Mouse (Mus musculus) Patski (cell line): Measurements from ENCODE around the gene Pla2g4e. TPM values are rescaled to one million over a fixed set of nuclear protein-coding genes. Genes with fewer than 3 reads are reported as not detected.

Experiments used
- ATAC-seq: fragments of 100-300 bp; one replicate; pipeline ENCODE4 v1.8.0; 2021
- CTCF ChIA-PET: fragments of 350-600 bp; sonication (Branson Sonifier 250); formaldehyde crosslinking; loops from one replicate; lab custom pipeline; 2022; ENCODE audit warnings: inconsistent platforms; lab: Charles Lee
- POLR2A ChIA-PET: fragments of 350-600 bp; sonication (Branson Sonifier 250); formaldehyde crosslinking; loops from one replicate; lab custom pipeline; 2022; ENCODE audit warnings: antibody characterized with exemption, inconsistent platforms; lab: Charles Lee
- DNase-seq: peaks from one replicate; pipeline ENCODE4 v3.0.0-alpha.2; 2011; ENCODE audit warnings: low read depth, low spot score
- H3K27me3 ChIP-seq: fragments of 371-371 bp; one replicate; pipeline ENCODE4 v1.5.1; 2021
- CTCF ChIP-seq: fragments of 100-300 bp; IDR thresholded peaks from one replicate; pipeline ENCODE4 v1.5.1; 2021
- in situ Hi-C: fragments of 300-500 bp; cut with MboI; formaldehyde crosslinking; loops from 3 replicates; pipeline ENCODE4 v1.11.1; 2018; ENCODE audit warnings: low pct_unique_long_range_greater_than_20kb, mixed read lengths
- polyA plus RNA-seq: library from polyadenylated mRNA; unstranded; gene quantifications from one replicate; pipeline ENCODE4 v1.2.3, GENCODE M21; 2021

Pla2g4e gene
- polyA plus RNA-seq, 1 experiment from 2014 or later, result 0.01 TPM

DNA sequence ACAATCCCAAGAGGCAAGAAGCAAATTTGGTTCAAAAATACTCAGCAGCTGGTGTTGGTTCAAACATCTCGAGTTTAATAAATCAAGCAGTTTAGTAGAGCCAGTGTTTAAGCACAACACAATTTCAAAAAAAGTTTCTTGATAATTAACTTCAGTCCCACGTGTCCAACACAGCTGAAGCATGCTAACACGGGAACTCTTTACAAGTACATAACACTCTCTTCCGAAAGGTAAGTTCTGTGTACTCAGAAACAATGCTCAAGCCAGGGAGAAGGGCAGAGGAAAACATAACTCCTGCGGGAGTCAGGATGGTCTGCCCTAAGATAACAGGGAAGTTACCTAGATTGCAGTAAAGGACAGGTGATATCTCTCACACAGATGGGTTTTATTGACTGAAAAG, 102.8 kb downstream of the Pla2g4e start:
- POLR2A ChIA-PET, result no interaction called here
- in situ Hi-C loops, result no loop called here
- CTCF ChIA-PET, result no interaction called here
- DNase-seq (no peak), ATAC-seq (no peak)
- H3K27me3 ChIP-seq, result no peaks in the 10 kb centered on the region
- TF ChIP-seq CTCF, result no peak

DNA sequence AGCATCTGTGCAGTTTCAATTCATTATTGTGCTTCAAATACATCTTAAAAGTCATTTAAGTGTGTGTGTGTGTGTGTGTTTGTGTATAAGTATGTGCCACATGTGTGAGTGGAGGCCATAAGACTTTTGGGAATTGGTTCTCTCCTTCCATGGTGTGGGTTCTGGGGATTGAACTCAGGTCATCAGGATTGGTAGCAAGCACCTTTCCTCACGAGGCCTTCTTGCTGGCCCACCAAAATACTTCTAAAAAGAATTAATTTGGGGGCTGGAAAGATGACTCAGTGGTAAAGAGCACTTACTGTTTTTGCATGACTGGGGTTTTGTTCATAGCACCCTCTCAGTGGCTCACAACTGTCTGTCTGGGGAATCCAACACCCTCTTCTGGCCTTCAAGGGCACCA, 103.5 kb downstream of the Pla2g4e start:
- in situ Hi-C loops, result no loop called here
- CTCF ChIA-PET, result no interaction called here
- H3K27me3 ChIP-seq, result no peaks in the 10 kb centered on the region
- POLR2A ChIA-PET, result interaction anchor here (1.0 kb wide), 1 partner anchor 12 kb away, joined by 3 read pairs; the partner anchor contains the start of gene Ehd4
- no peak for TF ChIP-seq CTCF
- ATAC-seq (no peak), DNase-seq (no peak)

DNA sequence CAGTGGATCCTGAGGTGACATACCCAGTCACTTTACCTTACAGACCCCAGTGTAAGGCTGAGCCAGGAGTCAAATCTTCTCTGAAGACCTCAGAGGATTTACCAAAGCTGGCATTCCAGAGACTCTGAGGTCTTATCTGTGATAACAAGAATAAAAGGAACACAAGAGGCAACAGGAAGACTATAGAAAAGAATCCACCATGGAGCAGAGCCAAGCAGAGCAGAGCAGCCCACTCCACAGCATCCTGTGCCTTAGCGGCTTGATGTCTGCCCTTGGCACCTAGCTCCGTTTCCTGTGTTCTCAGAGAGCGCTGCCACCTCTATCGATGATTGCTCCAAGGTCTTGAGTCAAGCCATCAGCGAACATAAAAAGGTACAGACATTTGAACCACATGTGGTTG, 104.8 kb downstream of the Pla2g4e start:
- CTCF ChIA-PET, result no interaction called here
- ATAC-seq, result no peak
- POLR2A ChIA-PET, result no interaction called here
- TF ChIP-seq CTCF, result no peak
- in situ Hi-C loops, result no loop called here
- H3K27me3 ChIP-seq, result no peaks in the 10 kb centered on the region
- no peak for DNase-seq

DNA sequence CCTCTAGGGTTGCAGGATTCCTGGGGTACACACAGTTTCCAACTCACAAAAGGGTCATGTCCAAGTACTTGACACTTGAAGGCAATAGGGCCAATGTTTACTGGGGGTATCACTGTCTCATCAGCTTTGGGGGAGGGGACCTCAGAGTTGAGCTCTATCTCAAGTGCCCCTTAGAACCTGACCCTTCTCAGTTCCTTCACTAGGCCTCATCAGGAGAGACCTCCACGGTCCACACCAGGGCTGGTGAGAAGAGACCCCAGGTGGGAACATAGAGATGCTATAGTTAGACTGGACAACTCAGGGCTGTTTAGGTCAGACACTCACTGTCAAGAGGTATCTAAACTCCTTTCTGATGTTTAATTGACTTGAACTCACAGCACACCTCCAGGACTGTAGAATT, 106.0 kb downstream of the Pla2g4e start:
- no peaks in the 10 kb centered on the region for H3K27me3 ChIP-seq
- TF ChIP-seq CTCF, result no peak
- ChIA-PET CTCF (interaction anchor here (1.3 kb wide), 1 partner anchor 10 kb away, joined by 3 read pairs; no protein-coding TSS in a partner anchor), POLR2A (no interaction called here)
- ATAC-seq (no peak), DNase-seq (no peak)
- in situ Hi-C loops, result no loop called here

DNA sequence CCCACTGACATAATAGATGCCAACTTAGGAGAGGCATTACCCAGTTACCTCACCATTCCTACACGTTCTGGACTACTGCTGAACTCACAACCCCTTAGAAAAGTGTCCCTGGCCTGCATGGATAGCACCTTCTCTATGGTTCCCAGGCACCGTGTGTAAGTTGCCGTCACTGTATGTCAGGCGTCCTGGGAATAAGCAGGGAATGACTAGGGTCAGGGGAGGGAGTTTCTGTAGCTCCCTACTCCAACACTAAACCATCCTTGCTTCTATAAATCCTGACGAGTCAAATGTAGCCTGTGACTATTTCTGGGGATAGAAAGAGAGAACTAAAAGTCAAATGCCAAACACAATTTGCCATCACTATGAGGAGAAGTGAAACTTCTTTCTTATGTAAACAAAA, 107.9 kb downstream of the Pla2g4e start:
- POLR2A ChIA-PET, result no interaction called here

DNA sequence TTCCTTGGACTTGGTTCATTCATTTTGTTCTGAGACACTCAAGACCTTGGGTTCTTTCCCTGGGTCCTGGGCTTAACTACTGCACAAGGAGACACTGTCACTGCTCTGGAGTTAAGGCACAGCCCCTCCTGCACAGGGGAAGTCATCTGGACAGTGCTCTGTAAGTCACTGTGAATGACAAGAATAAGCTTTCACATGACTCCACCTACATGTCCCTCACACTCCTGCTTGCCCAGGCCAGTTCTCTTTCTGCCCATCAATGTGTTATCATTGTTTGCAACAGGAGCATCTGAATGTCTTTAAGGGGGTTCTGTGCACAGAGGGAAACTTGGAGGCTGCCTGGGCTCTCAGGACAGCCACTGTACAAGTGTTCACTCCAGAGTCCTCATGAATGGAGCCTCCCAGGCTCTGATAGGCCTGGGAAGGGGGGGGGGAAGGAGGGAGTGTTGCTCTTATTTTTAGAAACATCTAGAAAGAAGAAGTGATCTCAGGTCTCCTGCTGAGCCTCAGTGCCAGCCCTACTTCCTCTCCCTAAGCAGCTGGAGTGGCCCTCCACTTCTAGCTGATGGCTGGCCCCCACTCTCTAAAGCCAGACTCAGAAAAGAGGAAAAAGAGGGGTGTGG, 110.6 kb downstream of the Pla2g4e start:
- in situ Hi-C loops, result no loop called here
- ATAC-seq (no peak), DNase-seq (no peak)
- POLR2A ChIA-PET, result no interaction called here
- H3K27me3 ChIP-seq, result no peaks in the 10 kb centered on the region
- CTCF ChIA-PET, result no interaction called here
- no peak for TF ChIP-seq CTCF

More for the DNA sequence above, 107.9 kb downstream of the Pla2g4e start:
- in situ Hi-C loops, result no loop called here
- no peak for ATAC-seq
- DNase-seq, result no peak
- CTCF ChIA-PET, result interaction anchor here (1.7 kb wide), 1 partner anchor 38 kb away, joined by 5 read pairs; no protein-coding TSS in a partner anchor
- TF ChIP-seq CTCF, result no peak
- H3K27me3 ChIP-seq, result no peaks in the 10 kb centered on the region

DNA sequence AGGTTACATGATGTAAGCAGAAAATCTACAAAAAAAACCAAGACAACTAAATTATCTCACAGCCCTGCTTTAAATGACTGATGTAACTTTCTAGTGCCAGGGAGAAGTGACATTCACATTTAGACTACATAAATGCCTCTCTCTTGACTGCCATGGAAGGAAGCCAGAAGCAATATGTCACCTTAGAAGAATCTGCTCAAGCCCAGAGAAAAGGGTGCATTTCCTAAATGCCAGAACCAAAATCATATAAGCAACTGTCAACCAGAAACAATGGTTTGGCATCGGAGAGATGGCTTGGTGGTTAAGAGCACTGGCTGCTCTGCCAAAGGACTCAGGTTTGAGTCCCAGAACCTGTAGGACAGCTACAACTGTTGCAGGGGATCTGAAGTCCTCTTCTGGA, 113.3 kb downstream of the Pla2g4e start:
- no peak for DNase-seq
- in situ Hi-C loops, result no loop called here
- ATAC-seq, result no peak
- POLR2A ChIA-PET, result no interaction called here
- CTCF ChIA-PET, result no interaction called here
- no peaks in the 10 kb centered on the region for H3K27me3 ChIP-seq
- TF ChIP-seq CTCF, result no peak

DNA sequence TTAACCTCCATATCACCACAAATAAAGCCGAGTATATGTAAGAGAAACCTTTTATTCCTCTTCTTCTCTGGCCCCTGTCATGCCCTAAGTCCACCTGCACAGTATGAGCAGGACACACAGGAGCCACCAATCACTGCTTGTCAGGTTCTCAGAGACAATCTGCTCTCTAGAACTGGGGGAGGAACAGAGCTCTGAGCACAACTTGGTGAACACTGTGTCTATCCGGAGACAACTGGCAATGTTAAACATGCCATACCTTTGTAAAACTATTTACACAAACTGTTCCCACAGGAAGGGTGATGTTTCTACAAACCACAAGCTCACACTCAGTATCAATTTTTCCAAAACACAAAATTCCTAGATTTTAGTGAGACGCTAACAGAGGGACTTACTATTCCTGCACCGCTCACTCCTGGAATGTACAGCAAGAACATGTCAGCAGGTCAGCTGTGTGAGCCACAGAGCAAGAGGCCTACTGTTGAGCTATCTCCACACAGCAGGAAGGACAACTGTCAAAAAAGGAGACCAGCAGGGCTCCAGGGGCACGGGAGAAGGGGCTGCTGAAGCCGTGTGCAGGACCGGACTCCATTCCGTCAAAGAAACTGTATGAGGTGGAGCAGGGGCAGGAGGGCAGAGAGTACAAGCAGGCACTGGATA, 115.8 kb downstream of the Pla2g4e start:
- ChIA-PET CTCF (interaction anchor here (0.9 to 3.2 kb wide), 4 partner anchors 10 to 47 kb away, joined by 3 to 11 read pairs (median 3); no protein-coding TSS in a partner anchor), POLR2A (interaction anchor here (0.9 to 1.1 kb wide), 2 partner anchors 15 to 25 kb away, joined by 3 to 4 read pairs; partner anchors contain the start of gene Ehd4)
- no peaks in the 10 kb centered on the region for H3K27me3 ChIP-seq
- no peak for TF ChIP-seq CTCF
- DNase-seq, result no peak
- in situ Hi-C loops, result no loop called here
- no peak for ATAC-seq

DNA sequence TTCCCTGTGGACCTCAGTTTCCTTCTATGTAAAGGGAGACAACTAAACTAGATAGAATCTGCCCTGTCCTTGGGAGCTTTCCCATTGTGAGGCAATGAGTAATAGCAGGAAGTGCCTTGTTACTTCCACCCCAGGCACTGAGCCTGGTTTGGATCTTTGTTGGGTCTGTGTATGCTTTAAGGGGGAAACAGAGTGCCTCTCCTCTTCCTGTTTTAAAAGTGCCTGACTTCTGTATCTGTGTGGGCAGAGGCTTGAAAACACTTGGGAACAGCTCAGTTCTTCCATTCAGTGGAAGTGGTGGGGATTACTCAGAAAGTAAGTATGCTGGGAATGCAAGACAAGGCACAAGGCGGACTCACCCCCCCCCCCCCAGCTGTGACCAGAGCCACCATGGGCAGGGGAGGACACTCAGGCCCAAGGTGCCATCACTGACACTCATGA, 116.5 kb downstream of the Pla2g4e start:
- no peak for TF ChIP-seq CTCF
- ChIA-PET POLR2A (interaction anchor here (1.1 to 1.3 kb wide), 2 partner anchors 26 to 35 kb away, joined by 3 read pairs; partner anchors contain the start of gene Ehd4), CTCF (interaction anchor here (1.0 to 3.2 kb wide), 5 partner anchors 14 to 46 kb away, joined by 3 to 11 read pairs (median 4); no protein-coding TSS in a partner anchor)
- DNase-seq, result no peak
- in situ Hi-C loops, result no loop called here
- no peaks in the 10 kb centered on the region for H3K27me3 ChIP-seq
- ATAC-seq, result peak; percentile 46

DNA sequence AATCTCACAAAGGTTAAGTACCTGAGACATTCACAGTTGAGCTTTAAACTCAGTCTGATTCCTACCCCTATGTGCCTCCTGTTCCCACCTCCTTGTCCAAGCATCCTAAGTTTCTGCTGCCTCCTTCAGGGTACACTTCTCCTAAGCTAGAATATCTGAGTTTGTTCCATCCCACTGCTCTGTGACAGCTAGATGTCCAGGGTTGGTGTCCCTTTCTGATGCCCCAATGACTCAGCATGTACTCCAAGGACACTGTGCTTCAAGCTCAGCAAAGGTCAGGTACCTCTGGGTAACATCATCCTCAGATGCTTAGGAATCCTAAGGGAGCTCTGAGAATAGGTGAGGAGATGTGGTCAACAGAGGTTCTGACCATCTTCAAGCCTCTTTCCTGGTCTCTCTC, 117.1 kb downstream of the Pla2g4e start:
- no peak for TF ChIP-seq CTCF
- H3K27me3 ChIP-seq, result no peaks in the 10 kb centered on the region
- ChIA-PET CTCF (interaction anchor here (1.3 to 3.2 kb wide), 4 partner anchors 14 to 45 kb away, joined by 3 to 11 read pairs (median 5); no protein-coding TSS in a partner anchor), POLR2A (interaction anchor here (1.3 kb wide), 1 partner anchor 34 kb away, joined by 3 read pairs; no protein-coding TSS in a partner anchor)
- in situ Hi-C loops, result no loop called here
- no peak for DNase-seq
- no peak for ATAC-seq
